Mouse (Mus musculus): Measurements from ENCODE around the gene Galk2. TPM values are rescaled to one million over a fixed set of nuclear protein-coding genes. Genes with fewer than 3 reads are reported as not detected.

The Galk2 gene
- total RNA-seq, 1 experiment: 16.3 TPM

- in situ Hi-C loops (cut with MboI; ENCODE audit: low sequenced_read_pairs in 2 of 2, unreplicated experiment in 2 of 2): no loop called here
- Histone ChIP-seq H3K4me3 (ENCODE audit: insufficient read depth in 1 of 2, low read depth in 1 of 2, low read length in 2 of 2, poor library complexity in 1 of 2, severe bottlenecking in 1 of 2) (no peak overlapping the region), H3K9me3 (ENCODE audit: control insufficient read depth, insufficient read depth, low read depth, low read length) (no peaks in the 10 kb centered on the region), H3K36me3 (ENCODE audit: control insufficient read depth, insufficient read depth, low read length, poor library complexity, severe bottlenecking) (no peaks in the 10 kb centered on the region; the same call in 1 of the 2 replicates), H3K27ac (ENCODE audit: insufficient read depth, low read depth, low read length, poor library complexity, severe bottlenecking) (no peak overlapping the region), H3K9ac (ENCODE audit: insufficient read depth, low read depth, low read length, poor library complexity, severe bottlenecking) (no peak overlapping the region), H3K4me1 (ENCODE audit: control insufficient read depth in 2 of 2, insufficient read depth in 2 of 2, low read length in 2 of 2, poor library complexity in 1 of 2) (no peaks in the 10 kb centered on the region)
- TF ChIP-seq ZNF384 (IDR thresholded peaks at IDR 0.05; ENCODE audit: low read depth, low read length) (no peak), CHD2 (IDR thresholded peaks at IDR 0.05; ENCODE audit: low read depth, low read length) (no peak), ZC3H11A (IDR thresholded peaks at IDR 0.05; ENCODE audit: borderline replicate concordance, low read depth, low read length) (no peak), MAFK (IDR thresholded peaks at IDR 0.05; ENCODE audit: insufficient read depth, low read depth, low read length) (no peak), HCFC1 (IDR thresholded peaks at IDR 0.05; ENCODE audit: borderline replicate concordance, insufficient read depth, low read length) (no peak)
- no peak for DNase-seq (ENCODE audit: low read depth, low spot score)
Measured at GRCm38 (mm10) chr2:125943301-125943700, 84.4 kb downstream of the Galk2 start.

GRCm38 (mm10) chr2:125948195-125948594 is 89.3 kb downstream of the Galk2 start:
- Histone ChIP-seq H3K4me1 (ENCODE audit: control insufficient read depth in 2 of 2, insufficient read depth in 2 of 2, low read length in 2 of 2, poor library complexity in 1 of 2) (no peaks in the 10 kb centered on the region), H3K27ac (ENCODE audit: insufficient read depth, low read depth, low read length, poor library complexity, severe bottlenecking) (no peak overlapping the region), H3K4me3 (ENCODE audit: insufficient read depth in 1 of 2, low read depth in 1 of 2, low read length in 2 of 2, poor library complexity in 1 of 2, severe bottlenecking in 1 of 2) (no peak overlapping the region), H3K36me3 (ENCODE audit: control insufficient read depth, insufficient read depth, low read length, poor library complexity, severe bottlenecking) (no peaks in the 10 kb centered on the region; the same call in 1 of the 2 replicates), H3K9ac (ENCODE audit: insufficient read depth, low read depth, low read length, poor library complexity, severe bottlenecking) (no peak overlapping the region), H3K9me3 (ENCODE audit: control insufficient read depth, insufficient read depth, low read depth, low read length) (no peaks in the 10 kb centered on the region)
- TF ChIP-seq HCFC1 (IDR thresholded peaks at IDR 0.05; ENCODE audit: borderline replicate concordance, insufficient read depth, low read length): no peak
- no peak for TF ChIP-seq CHD2 (IDR thresholded peaks at IDR 0.05; ENCODE audit: low read depth, low read length)
- TF ChIP-seq ZNF384 (IDR thresholded peaks at IDR 0.05; ENCODE audit: low read depth, low read length): no peak
- no peak for TF ChIP-seq ZC3H11A (IDR thresholded peaks at IDR 0.05; ENCODE audit: borderline replicate concordance, low read depth, low read length)
- no peak for TF ChIP-seq MAFK (IDR thresholded peaks at IDR 0.05; ENCODE audit: insufficient read depth, low read depth, low read length)
- no peak for DNase-seq (ENCODE audit: low read depth, low spot score)
- in situ Hi-C loops (cut with MboI; ENCODE audit: low sequenced_read_pairs in 2 of 2, unreplicated experiment in 2 of 2): no loop called here

- no peak overlapping the region for H3K9ac ChIP-seq (ENCODE audit: insufficient read depth, low read depth, low read length, poor library complexity, severe bottlenecking)
- H3K36me3 ChIP-seq (ENCODE audit: control insufficient read depth, insufficient read depth, low read length, poor library complexity, severe bottlenecking): peaks cover 2% of the 10 kb centered on the region; the same call in 1 of the 2 replicates
- no peaks in the 10 kb centered on the region for H3K4me1 ChIP-seq (ENCODE audit: control insufficient read depth in 2 of 2, insufficient read depth in 2 of 2, low read length in 2 of 2, poor library complexity in 1 of 2)
- TF ChIP-seq CHD2 (IDR thresholded peaks at IDR 0.05; ENCODE audit: low read depth, low read length) (no peak), HCFC1 (IDR thresholded peaks at IDR 0.05; ENCODE audit: borderline replicate concordance, insufficient read depth, low read length) (no peak), ZNF384 (IDR thresholded peaks at IDR 0.05; ENCODE audit: low read depth, low read length) (no peak), MAFK (IDR thresholded peaks at IDR 0.05; ENCODE audit: insufficient read depth, low read depth, low read length) (no peak), ZC3H11A (IDR thresholded peaks at IDR 0.05; ENCODE audit: borderline replicate concordance, low read depth, low read length) (no peak)
- DNase-seq (ENCODE audit: low read depth, low spot score): no peak
- in situ Hi-C loops (cut with MboI; ENCODE audit: low sequenced_read_pairs in 2 of 2, unreplicated experiment in 2 of 2): no loop called here
- no peak overlapping the region for H3K4me3 ChIP-seq (ENCODE audit: insufficient read depth in 1 of 2, low read depth in 1 of 2, low read length in 2 of 2, poor library complexity in 1 of 2, severe bottlenecking in 1 of 2)
- H3K27ac ChIP-seq (ENCODE audit: insufficient read depth, low read depth, low read length, poor library complexity, severe bottlenecking): no peak overlapping the region
- H3K9me3 ChIP-seq (ENCODE audit: control insufficient read depth, insufficient read depth, low read depth, low read length): no peaks in the 10 kb centered on the region
Measured at GRCm38 (mm10) chr2:125968811-125969210, 109.9 kb downstream of the Galk2 start.

GRCm38 (mm10) chr2:125973207-125973606 is 114.3 kb downstream of the Galk2 start:
- H3K9me3 ChIP-seq (ENCODE audit: control insufficient read depth, insufficient read depth, low read depth, low read length): no peaks in the 10 kb centered on the region
- DNase-seq (ENCODE audit: low read depth, low spot score): no peak
- H3K27ac ChIP-seq (ENCODE audit: insufficient read depth, low read depth, low read length, poor library complexity, severe bottlenecking): no peak overlapping the region
- peaks cover 0 to 2% of the 10 kb centered on the region in 2 experiments; a peak in 2 of 4 replicates for H3K4me1 ChIP-seq (ENCODE audit: control insufficient read depth in 2 of 2, insufficient read depth in 2 of 2, low read length in 2 of 2, poor library complexity in 1 of 2)
- H3K9ac ChIP-seq (ENCODE audit: insufficient read depth, low read depth, low read length, poor library complexity, severe bottlenecking): no peak overlapping the region
- no peak for TF ChIP-seq CHD2 (IDR thresholded peaks at IDR 0.05; ENCODE audit: low read depth, low read length)
- TF ChIP-seq HCFC1 (IDR thresholded peaks at IDR 0.05; ENCODE audit: borderline replicate concordance, insufficient read depth, low read length): no peak
- no peak for TF ChIP-seq ZNF384 (IDR thresholded peaks at IDR 0.05; ENCODE audit: low read depth, low read length)
- TF ChIP-seq MAFK (IDR thresholded peaks at IDR 0.05; ENCODE audit: insufficient read depth, low read depth, low read length): no peak
- no peak for TF ChIP-seq ZC3H11A (IDR thresholded peaks at IDR 0.05; ENCODE audit: borderline replicate concordance, low read depth, low read length)
- in situ Hi-C loops (cut with MboI; ENCODE audit: low sequenced_read_pairs in 2 of 2, unreplicated experiment in 2 of 2): no loop called here
- H3K36me3 ChIP-seq (ENCODE audit: control insufficient read depth, insufficient read depth, low read length, poor library complexity, severe bottlenecking): peaks cover 4% of the 10 kb centered on the region; the same call in 1 of the 2 replicates
- no peak overlapping the region for H3K4me3 ChIP-seq (ENCODE audit: insufficient read depth in 1 of 2, low read depth in 1 of 2, low read length in 2 of 2, poor library complexity in 1 of 2, severe bottlenecking in 1 of 2)
